Mouse (Mus musculus) ES-CJ7 (cell line): ENCODE measurements around the gene Gm281.
A peak's percentile ranks its signal among the peaks of the same experiment; 100 is the strongest.

Experiments
- DNase-seq: peaks from one replicate; pipeline ENCODE4 v3.0.0; 2011; ENCODE audit warnings: low read depth, low spot score

Gene Gm281

GRCm38 (mm10) chr14:13861416-13861815 is 52.9 kb downstream of the Gm281 start:
- DNase-seq = no peak

GRCm38 (mm10) chr14:13812801-13813479 is 101.3 kb downstream of the Gm281 start:
- DNase-seq = no peak

GRCm38 (mm10) chr14:13790446-13790845 is 123.8 kb downstream of the Gm281 start:
- DNase-seq = peak; percentile 61

- peak; percentile 61 for DNase-seq
Measured at GRCm38 (mm10) chr14:13790001-13790400, 124.3 kb downstream of the Gm281 start.

- no peak for DNase-seq
Measured at GRCm38 (mm10) chr14:13782970-13783369, 131.3 kb downstream of the Gm281 start.

- no peak for DNase-seq
Measured at GRCm38 (mm10) chr14:13778383-13778782, 135.9 kb downstream of the Gm281 start.

- DNase-seq = no peak
Measured at GRCm38 (mm10) chr14:13771163-13771562, 143.1 kb downstream of the Gm281 start.

GRCm38 (mm10) chr14:13770686-13771085 is 143.6 kb downstream of the Gm281 start:
- no peak for DNase-seq
